Mouse (Mus musculus): ENCODE data around the gene Vmn1r219.
"Not testable (repeated sequence)": the region's sequence is repeated elsewhere in the genome, so short reads cannot be mapped to it uniquely, and the experiment has no call there.

Vmn1r219 gene

GRCm38 (mm10) chr13:23159012-23159411 is at the start of gene Vmn1r219:
Vmn1r219 (plus strand) TSS chr13:23159312.
- DNase-seq (ENCODE audit: low spot score) = no peak

DNA sequence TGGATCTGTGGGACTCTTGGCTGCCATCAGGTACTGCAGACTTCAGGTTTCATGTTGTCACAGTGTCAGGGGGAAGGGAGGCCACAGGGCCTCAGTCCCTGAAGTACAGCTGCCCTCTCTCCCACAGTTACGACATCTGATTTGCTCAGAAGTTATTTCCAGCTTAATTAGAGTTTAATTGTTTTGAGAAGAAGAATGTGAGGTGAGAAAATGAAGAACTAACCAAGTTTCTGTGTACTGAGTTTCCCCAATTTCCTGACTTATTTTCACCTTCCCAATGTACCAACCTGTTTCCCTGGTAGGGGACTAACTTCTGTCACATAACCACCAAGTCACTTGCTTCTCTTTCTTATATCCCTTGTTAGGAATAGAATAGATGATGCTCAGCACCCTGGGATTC is 41.0 kb upstream of the Vmn1r219 start, which contains the start of gene Vmn1r217:
Vmn1r217 (minus strand) TSS at position 101 of the 400 bp plus-strand sequence.
- not testable (repeated sequence) for DNase-seq (ENCODE audit: low spot score)

DNA sequence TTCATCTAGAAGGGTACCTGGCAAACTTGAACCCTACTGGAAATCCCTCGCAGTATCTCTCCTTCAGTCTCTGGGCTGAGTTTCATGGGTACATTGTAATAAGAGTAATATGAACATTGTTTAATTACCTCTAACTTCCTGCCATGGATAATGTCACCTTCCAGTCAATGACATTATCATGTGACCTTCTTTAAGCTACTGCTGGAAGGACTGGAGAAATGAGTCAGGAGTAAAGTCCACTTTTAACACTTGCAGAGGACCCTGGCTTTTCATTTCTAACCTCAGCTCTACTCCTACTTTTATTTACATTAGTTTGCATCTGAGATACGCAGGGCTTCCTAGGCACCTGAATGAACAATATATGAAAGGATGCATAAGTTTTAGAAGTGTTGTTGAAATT is 38.5 kb upstream of the Vmn1r219 start:
- no peak for DNase-seq (ENCODE audit: low spot score)

DNA sequence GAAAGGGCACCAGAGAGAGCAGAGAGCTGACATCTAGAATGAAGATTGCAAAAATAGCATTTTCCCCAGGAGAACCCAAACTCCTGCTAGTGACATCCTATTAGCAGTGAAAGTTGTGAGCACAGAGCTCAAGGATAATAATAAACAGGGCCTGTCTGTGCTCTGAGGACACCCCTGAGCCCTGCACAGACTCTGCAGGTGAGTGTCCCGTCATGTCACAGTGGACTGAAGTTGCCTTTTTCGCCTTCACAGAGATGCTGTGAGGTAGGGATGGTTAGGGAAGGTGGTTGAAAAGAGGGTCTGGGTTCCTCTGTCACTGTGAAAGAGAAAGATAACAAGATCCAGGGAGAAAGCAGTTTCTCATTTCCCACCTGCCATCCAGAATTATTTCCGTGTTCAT is 26.0 kb upstream of the Vmn1r219 start, which contains the start of gene Vmn1r218:
Vmn1r218 (plus strand) TSS at position 57 of the 400 bp plus-strand sequence.
- DNase-seq (ENCODE audit: low spot score) = no peak

- no peak for DNase-seq (ENCODE audit: low spot score)
These were observed 25.6 kb upstream of the Vmn1r219 start for GRCm38 (mm10) chr13:23133501-23133900.

GRCm38 (mm10) chr13:23138880-23139279 is 20.2 kb upstream of the Vmn1r219 start:
- no peak for DNase-seq (ENCODE audit: low spot score)

- no peak for DNase-seq (ENCODE audit: low spot score)
These were observed 1.3 kb upstream of the Vmn1r219 start for GRCm38 (mm10) chr13:23157848-23158247.

DNA sequence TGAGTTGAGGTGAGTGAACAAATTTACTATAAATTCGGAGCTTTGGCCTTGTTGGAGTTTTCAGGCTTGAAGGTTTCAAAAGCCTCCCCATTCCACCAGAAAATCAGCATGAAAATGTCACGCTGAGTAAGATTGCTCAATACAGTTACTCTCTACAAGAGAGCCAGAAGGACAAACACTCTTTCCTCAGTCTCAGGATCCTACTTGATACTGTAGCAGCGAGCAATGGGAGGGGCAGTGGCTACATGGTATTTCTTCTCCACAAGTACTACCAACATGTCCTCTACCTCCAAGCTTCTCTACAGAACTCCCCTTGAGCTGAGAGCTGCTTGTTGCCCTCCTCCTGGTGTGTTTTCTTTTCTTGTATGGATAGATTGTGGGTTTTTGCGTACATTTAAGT is 7.4 kb downstream of the Vmn1r219 start:
- not testable (repeated sequence) for DNase-seq (ENCODE audit: low spot score)

- no peak for DNase-seq (ENCODE audit: low spot score)
These were observed 28.8 kb downstream of the Vmn1r219 start, which contains the start of gene Vmn1r220 for GRCm38 (mm10) chr13:23187875-23188274. Vmn1r220 (minus strand) TSS chr13:23187975.

GRCm38 (mm10) chr13:23203885-23204284 is 44.8 kb downstream of the Vmn1r219 start:
- not testable (repeated sequence) for DNase-seq (ENCODE audit: low spot score)

DNA sequence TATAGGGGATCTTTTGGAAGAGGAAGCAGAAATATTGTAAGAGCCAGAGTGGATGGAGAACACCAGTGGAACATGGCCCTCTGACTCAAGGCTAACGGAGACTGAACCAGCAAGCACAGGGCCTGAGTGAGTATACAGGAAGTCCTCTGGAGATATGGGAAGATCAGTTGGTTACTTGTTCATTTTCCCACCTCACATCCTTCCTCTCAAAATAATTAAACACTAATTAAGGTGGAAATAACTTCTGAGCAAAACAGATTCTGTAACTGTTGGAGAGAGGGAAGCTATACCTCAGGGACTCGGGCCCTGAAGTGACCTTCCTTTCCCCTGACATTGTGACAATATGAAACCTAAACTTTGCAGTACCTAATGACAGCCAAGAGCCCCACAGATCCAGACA is 54.7 kb downstream of the Vmn1r219 start, which contains the start of gene Vmn1r221:
Vmn1r221 (plus strand) TSS at position 301 of the 400 bp plus-strand sequence.
- DNase-seq (ENCODE audit: low spot score) = not testable (repeated sequence)
